Mouse (Mus musculus): ENCODE measurements around the gene Stra8.

DNA sequence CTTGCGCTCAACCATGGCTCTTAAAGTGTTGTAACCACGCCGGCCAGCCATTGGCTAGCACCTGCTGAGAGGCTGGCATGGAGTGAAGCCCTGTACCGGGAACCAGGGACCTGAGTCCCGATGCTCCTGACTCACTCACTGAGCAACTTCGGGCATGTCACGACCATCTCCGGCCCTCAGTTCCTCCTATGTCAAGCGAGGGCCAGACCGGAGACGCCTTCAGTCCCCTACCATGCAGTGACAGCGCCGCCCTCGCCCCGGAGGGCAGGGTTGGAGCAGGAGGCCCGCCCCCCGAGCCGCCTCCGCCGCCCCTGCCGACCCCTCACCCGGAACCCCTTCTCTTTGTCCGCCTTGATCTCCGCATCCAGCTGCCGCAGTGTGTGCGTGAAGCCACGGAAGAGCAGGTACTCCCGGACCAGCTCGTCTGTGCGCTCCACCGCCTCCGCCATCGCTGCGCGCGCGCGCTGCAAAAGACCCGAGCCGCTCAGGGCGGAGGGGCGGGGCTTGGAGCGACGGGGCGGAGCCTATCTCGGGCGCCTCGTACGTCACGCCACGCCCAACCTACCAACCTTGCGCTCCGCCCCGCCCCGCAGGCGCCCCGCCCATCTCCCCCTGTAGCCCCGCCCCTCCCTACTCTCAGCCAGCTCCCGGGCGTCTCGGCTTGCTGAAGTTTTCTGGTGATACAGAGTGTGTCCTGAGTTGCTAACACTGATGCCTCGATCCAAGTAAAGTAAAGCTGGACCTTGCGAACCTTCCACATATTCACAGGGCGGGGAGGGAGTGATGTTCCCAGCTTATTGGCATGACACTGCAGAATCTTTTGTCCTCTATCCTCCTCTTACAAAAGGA lies 9.4 kb upstream of the Stra8 start, which contains the start of gene Wdr91:
- TF ChIP-seq CTCF (IDR thresholded peaks at IDR 0.05; ENCODE audit: low read depth, low read length) = no peak
- TF ChIP-seq POLR2A (IDR thresholded peaks at IDR 0.05; ENCODE audit: borderline replicate concordance, low read depth, low read length) = peak; percentile 46; the same call in 1 of the 2 replicates

All from bone marrow macrophage, adult 2 months (primary cell).